Mouse (Mus musculus) neural tube, embryonic 14.5 days (tissue): Measurements from ENCODE around the gene Pstk. TPM values are rescaled to one million over a fixed set of nuclear protein-coding genes. Genes with fewer than 3 reads are reported as not detected.
A peak's percentile ranks its signal among the peaks of the same experiment; 100 is the strongest.

Source experiments
- ATAC-seq: fragments of 200-750 bp; cut with Nextera tagmentation; 2 replicates; pipeline ENCODE4 v1.8.0; 2017; ENCODE audit warnings: low read depth, mild to moderate bottlenecking, moderate TSS enrichment, moderate library complexity
- H3K27ac ChIP-seq: fragments of 300-500 bp; sonication (generic); 2 replicates; pipeline ENCODE4 v1.5.1; 2014; ENCODE audit warnings: low read depth, mild to moderate bottlenecking, control low read depth, low read length, moderate library complexity, mixed read lengths
- H3K27me3 ChIP-seq: fragments of 300-500 bp; sonication (generic); 2 replicates; pipeline ENCODE4 v1.6.1; 2014; ENCODE audit warnings: low read length; ENCODE audit not compliant: control insufficient read depth, insufficient read depth
- H3K36me3 ChIP-seq: fragments of 300-500 bp; sonication (generic); 2 replicates; pipeline ENCODE4 v1.6.1; 2014; ENCODE audit warnings: low read length, mixed read lengths; ENCODE audit not compliant: control insufficient read depth, insufficient read depth
- H3K4me1 ChIP-seq: fragments of 300-500 bp; sonication (generic); 2 replicates; pipeline ENCODE4 v1.6.1; 2014; ENCODE audit warnings: low read length; ENCODE audit not compliant: control insufficient read depth, insufficient read depth
- H3K4me2 ChIP-seq: fragments of 300-500 bp; sonication (generic); 2 replicates; pipeline ENCODE4 v1.6.1; 2014; ENCODE audit warnings: mild to moderate bottlenecking, low read depth, low read length, control low read depth
- H3K4me3 ChIP-seq: fragments of 300-500 bp; sonication (generic); 2 replicates; pipeline ENCODE4 v1.5.1; 2014; ENCODE audit warnings: low read depth, low read length, control low read depth, mixed read lengths
- H3K9ac ChIP-seq: fragments of 300-500 bp; sonication (generic); replicated peaks from 2 replicates; pipeline ENCODE4 v1.6.1; 2014; ENCODE audit warnings: low read depth, mild to moderate bottlenecking, control low read depth, low read length, mixed read lengths
- H3K9me3 ChIP-seq: fragments of 300-500 bp; sonication (generic); 2 replicates; pipeline ENCODE4 v1.6.1; 2016; ENCODE audit warnings: low read length; ENCODE audit not compliant: control insufficient read depth
- WGBS: fragments of 180-500 bp; shearing (Covaris S2); extraction: QIAGEN DNeasy Blood & Tissue Kit; methylation state at CpG from one replicate; pipeline ENCODE4 v1.1.7; 2014; 5-methylcytosine and 5-hydroxymethylcytosine counted together
- polyA plus RNA-seq: library from polyadenylated mRNA; unstranded; fragments of >200 nt; fragmentation: Nextera tagmentation; extraction: Ambion mirVana; gene quantifications from 2 replicates; pipeline ENCODE4 v1.2.1, GENCODE M21; 2014

Pstk gene
- polyA plus RNA-seq = 40.5 and 52.2 TPM in 2 replicates

GRCm38 (mm10) chr7:131370648-131371469, at the start of gene Pstk:
TSS of gene Pstk (plus strand) at chr7:131371141.
- no peaks in the 10 kb centered on the region for H3K4me1 ChIP-seq
- peak within 1 kb of the TSS; percentile 90 for H3K27ac ChIP-seq
- H3K9ac ChIP-seq = peak within 1 kb of the TSS; percentile 78
- H3K4me2 ChIP-seq = peak within 1 kb of the TSS; percentile 75
- H3K36me3 ChIP-seq = no peaks in the 10 kb centered on the region
- peak; percentile 95 for ATAC-seq
- WGBS = 6% methylated on average over 47 of the region's 47 CpGs
- peak within 1 kb of the TSS; percentile 70 for H3K4me3 ChIP-seq
- no peaks in the 10 kb centered on the region for H3K27me3 ChIP-seq
- H3K9me3 ChIP-seq = no peaks in the 10 kb centered on the region

GRCm38 (mm10) chr7:131322192-131322591, 48.7 kb upstream of the Pstk start, which contains the start of gene Cuzd1:
TSS of gene Cuzd1 (minus strand) at chr7:131322292.
- H3K27ac ChIP-seq = no peak within 1 kb of the TSS
- no peak for ATAC-seq
- no peak within 1 kb of the TSS for H3K9ac ChIP-seq
- H3K36me3 ChIP-seq = no peaks in the 10 kb centered on the region
- H3K4me2 ChIP-seq = no peak within 1 kb of the TSS
- WGBS = 76% methylated on average over 2 of the region's 2 CpGs
- H3K27me3 ChIP-seq = no peaks in the 10 kb centered on the region
- no peaks in the 10 kb centered on the region for H3K9me3 ChIP-seq
- no peak within 1 kb of the TSS for H3K4me3 ChIP-seq
- no peaks in the 10 kb centered on the region for H3K4me1 ChIP-seq

GRCm38 (mm10) chr7:131327054-131327453, 43.9 kb upstream of the Pstk start:
- Histone ChIP-seq H3K4me3 (no peak overlapping the region), H3K4me1 (no peaks in the 10 kb centered on the region), H3K9me3 (no peaks in the 10 kb centered on the region), H3K27me3 (no peaks in the 10 kb centered on the region), H3K4me2 (no peak overlapping the region), H3K9ac (no peak overlapping the region), H3K27ac (no peak overlapping the region), H3K36me3 (no peaks in the 10 kb centered on the region)
- ATAC-seq = no peak
- 96% methylated on average over 5 of the region's 5 CpGs for WGBS

- WGBS = 96% methylated on average over 5 of the region's 5 CpGs
- H3K4me3 ChIP-seq = no peak within 1 kb of the TSS
- H3K27ac ChIP-seq = no peak within 1 kb of the TSS
- H3K36me3 ChIP-seq = no peaks in the 10 kb centered on the region
- ATAC-seq = no peak
- H3K9me3 ChIP-seq = no peaks in the 10 kb centered on the region
- no peak within 1 kb of the TSS for H3K9ac ChIP-seq
- no peaks in the 10 kb centered on the region for H3K4me1 ChIP-seq
- no peaks in the 10 kb centered on the region for H3K27me3 ChIP-seq
- H3K4me2 ChIP-seq = no peak within 1 kb of the TSS
Measured at GRCm38 (mm10) chr7:131329416-131329815, 41.5 kb upstream of the Pstk start, which contains the start of gene Fam24b. TSS of gene Fam24b (minus strand) at chr7:131329516.

GRCm38 (mm10) chr7:131331688-131332087, 39.3 kb upstream of the Pstk start:
- Histone ChIP-seq H3K9me3 (no peaks in the 10 kb centered on the region), H3K36me3 (no peaks in the 10 kb centered on the region), H3K4me1 (no peaks in the 10 kb centered on the region), H3K27ac (no peak overlapping the region), H3K27me3 (no peaks in the 10 kb centered on the region), H3K9ac (no peak overlapping the region), H3K4me3 (no peak overlapping the region), H3K4me2 (no peak overlapping the region)
- 85% methylated on average over 2 of the region's 2 CpGs for WGBS
- ATAC-seq = no peak

- Histone ChIP-seq H3K4me3 (no peak within 1 kb of the TSS), H3K4me2 (no peak within 1 kb of the TSS), H3K4me1 (no peaks in the 10 kb centered on the region), H3K27me3 (no peaks in the 10 kb centered on the region), H3K36me3 (no peaks in the 10 kb centered on the region), H3K9me3 (no peaks in the 10 kb centered on the region), H3K9ac (no peak within 1 kb of the TSS), H3K27ac (no peak within 1 kb of the TSS)
- no peak for ATAC-seq
- 55% methylated on average over 1 of the region's 1 CpGs for WGBS
Measured at GRCm38 (mm10) chr7:131333564-131333963, 37.4 kb upstream of the Pstk start, which contains the start of gene Fam24a. TSS of gene Fam24a (plus strand) at chr7:131333864.

- Histone ChIP-seq H3K4me1 (no peaks in the 10 kb centered on the region), H3K27ac (no peak overlapping the region), H3K9ac (no peak overlapping the region), H3K4me2 (no peak overlapping the region), H3K9me3 (no peaks in the 10 kb centered on the region), H3K4me3 (no peak overlapping the region), H3K27me3 (no peaks in the 10 kb centered on the region), H3K36me3 (peaks cover 6% of the 10 kb centered on the region; the same call in 1 of the 2 replicates)
- 38% methylated on average over 8 of the region's 8 CpGs for WGBS
- no peak for ATAC-seq
Measured at GRCm38 (mm10) chr7:131337502-131338068, 33.4 kb upstream of the Pstk start.

GRCm38 (mm10) chr7:131345856-131346541, 24.9 kb upstream of the Pstk start:
- Histone ChIP-seq H3K36me3 (peaks cover 30% of the 10 kb centered on the region), H3K9me3 (no peaks in the 10 kb centered on the region), H3K4me1 (no peaks in the 10 kb centered on the region), H3K27ac (no peak overlapping the region), H3K9ac (no peak overlapping the region), H3K4me2 (no peak overlapping the region), H3K27me3 (no peaks in the 10 kb centered on the region), H3K4me3 (no peak overlapping the region)
- 52% methylated on average over 7 of the region's 7 CpGs for whole genome bisulfite sequencing
- ATAC-seq = no peak
